Mouse (Mus musculus) embryonic fibroblast, embryonic 13.5 days (primary cell): Measurements from ENCODE around the gene Slc13a4.

Experiments
- CTCF ChIP-seq: IDR thresholded peaks from 2 replicates; pipeline ENCODE4 v1.5.1; 2011; ENCODE audit warnings: mild to moderate bottlenecking, control low read depth, low read length, moderate library complexity, borderline replicate concordance; ENCODE audit not compliant: insufficient read depth
- POLR2A ChIP-seq: IDR thresholded peaks from 2 replicates; pipeline ENCODE4 v1.6.1; 2011; ENCODE audit warnings: low read depth, mild to moderate bottlenecking, control low read depth, low read length, moderate library complexity

GRCm38 (mm10) chr6:35303355-35303900, 4.5 kb downstream of the Slc13a4 start:
- no peak for TF ChIP-seq POLR2A
- no peak for TF ChIP-seq CTCF
